Mouse (Mus musculus): ENCODE measurements at regions not wholly inside any gene's neighbourhood (a gene's known extent, or its start where the extent isn't known, plus 50 kb on each side); places are given as distances from the start of the nearest gene placed in this dataset.

DNA sequence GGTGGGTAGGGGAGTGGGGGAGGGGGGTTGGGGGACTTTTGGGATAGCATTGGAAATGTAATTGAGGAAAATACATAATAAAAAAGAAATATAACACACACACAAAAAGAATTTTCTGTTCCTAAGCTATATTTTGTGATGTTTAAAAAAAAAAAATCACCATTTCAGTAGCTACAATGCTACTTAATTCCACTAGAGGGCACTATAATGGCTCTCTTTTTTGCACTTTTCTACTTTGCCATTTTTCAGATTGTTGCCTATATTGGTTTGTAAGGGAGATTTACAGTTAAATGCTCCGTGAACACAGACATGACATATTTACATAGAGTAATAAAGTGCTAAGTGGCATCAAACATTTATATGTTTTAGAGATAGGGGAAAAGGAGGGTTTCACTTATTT, 102.7 kb upstream of the Grik1 start:
- TF ChIP-seq MAFK (IDR thresholded peaks at IDR 0.05; ENCODE audit: insufficient read depth, low read depth, low read length) (no peak), CHD2 (IDR thresholded peaks at IDR 0.05; ENCODE audit: low read depth, low read length) (no peak), HCFC1 (IDR thresholded peaks at IDR 0.05; ENCODE audit: borderline replicate concordance, insufficient read depth, low read length) (no peak), ZNF384 (IDR thresholded peaks at IDR 0.05; ENCODE audit: low read depth, low read length) (0 out of 2 replicates have a peak, but pooled peaks have one; percentile 67), ZC3H11A (IDR thresholded peaks at IDR 0.05; ENCODE audit: borderline replicate concordance, low read depth, low read length) (no peak)

Measured in ES-E14 (cell line).